10 mouse cellular contexts compared by ENCODE assay signal in the genomic region with DNA sequence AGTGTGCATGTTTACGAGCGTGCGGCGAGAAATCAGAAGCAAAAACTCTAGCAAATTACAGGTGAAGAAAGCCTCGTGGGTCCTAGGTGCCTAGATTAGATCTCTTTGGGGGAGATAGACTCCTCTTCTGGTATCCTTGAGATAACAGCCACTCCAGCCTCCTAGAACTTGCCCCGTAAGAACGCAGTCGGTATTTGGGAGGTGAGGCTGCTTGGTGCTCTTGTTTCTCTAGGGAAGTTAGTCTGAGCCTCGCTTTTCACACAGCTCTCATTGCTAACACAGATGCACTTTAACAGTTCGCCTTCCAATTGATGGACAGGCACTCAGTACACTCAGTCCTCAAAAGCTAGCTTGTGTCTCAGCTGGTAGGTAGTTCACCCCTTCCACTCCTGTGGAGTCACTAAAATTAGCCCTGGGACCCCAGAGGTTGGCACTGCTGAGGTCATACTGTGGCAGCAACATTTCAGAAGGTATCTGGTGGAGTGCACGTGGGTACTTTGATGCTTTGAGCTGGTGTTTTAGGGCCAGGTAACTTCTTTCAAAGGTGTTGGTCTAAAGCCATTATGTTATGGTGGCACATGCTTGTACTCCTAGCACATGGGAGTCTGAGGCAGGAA. TPM values are rescaled to one million over a fixed set of nuclear protein-coding genes. Genes with fewer than 3 reads are reported as not detected.
DNase-seq lines count a peak whose midpoint lies in the region; ATAC-seq and TF ChIP-seq lines count a peak whose summit lies in the region.
"Had no signal": no experiment of that assay in that cellular context is flagged by ENCODE, and none has a peak within 500 bp of the region (broad histone marks: within the 10 kb centered on the region; RNA-seq: fewer than 3 reads in every experiment).

No protein-coding gene starts in this region.

- no peak for DNase-seq in kidney, adult 2 months
- no peak for DNase-seq in kidney, postnatal 4 days
- peak; percentile 6 for DNase-seq in heart, postnatal 4 days
- DNase-seq in layer of hippocampus, postnatal 14 days (ENCODE audit: low spot score in 2 of 2), result no peak
- DNase-seq in ovary, postnatal 14 days (ENCODE audit: low spot score), result no peak
- no peak for DNase-seq in thymus, postnatal 14 days

- TF ChIP-seq CTCF in kidney, adult 2 months (conservative IDR thresholded peaks at IDR 0.05; ENCODE audit: insufficient read depth, insufficient read length, low read depth, low read length), result no peak
- no peak for TF ChIP-seq CTCF in bone marrow macrophage, adult 2 months (IDR thresholded peaks at IDR 0.05; ENCODE audit: low read depth, low read length)

- H3K36me3 ChIP-seq in kidney, adult 2 months (ENCODE audit: control insufficient read depth, insufficient read depth, low read length), result no peaks in the 10 kb centered on the region
- H3K36me3 ChIP-seq in midbrain, embryonic 12.5 days, result no peaks in the 10 kb centered on the region

- H3K9me3 ChIP-seq in midbrain, embryonic 12.5 days, result no peaks in the 10 kb centered on the region

- peak overlapping the region; percentile 68 for H3K9ac ChIP-seq in midbrain, embryonic 12.5 days (replicated peaks)

- TF ChIP-seq POLR2A in kidney, adult 2 months (IDR thresholded peaks at IDR 0.05; ENCODE audit: low read depth, low read length), result no peak
- no peak for TF ChIP-seq POLR2A in bone marrow macrophage, adult 2 months (IDR thresholded peaks at IDR 0.05; ENCODE audit: borderline replicate concordance, low read depth, low read length)

- H3K4me1 ChIP-seq in kidney, adult 2 months (ENCODE audit: control insufficient read depth, insufficient read depth, low read length), result peaks cover 45% of the 10 kb centered on the region
- H3K4me1 ChIP-seq in bone marrow macrophage, adult 2 months (ENCODE audit: control insufficient read depth, insufficient read depth, low read length), result peaks cover 53% of the 10 kb centered on the region
- peaks cover 42% of the 10 kb centered on the region for H3K4me1 ChIP-seq in midbrain, embryonic 12.5 days

- no peaks in the 10 kb centered on the region for H3K27me3 ChIP-seq in kidney, adult 2 months (replicated peaks; ENCODE audit: control insufficient read depth, insufficient read depth, low read length)
- H3K27me3 ChIP-seq in midbrain, embryonic 12.5 days, result peaks cover 42% of the 10 kb centered on the region
- H3K27me3 ChIP-seq: Patski had no signal

- WGBS in kidney, adult 2 months, result 9% methylated on average over 11 of the region's 11 CpGs
- 22% methylated on average over 11 of the region's 11 CpGs for WGBS in midbrain, embryonic 12.5 days

- ATAC-seq in midbrain, embryonic 12.5 days (ENCODE audit: low FRiP score, low read depth), result no peak

- H3K27ac ChIP-seq in kidney, adult 2 months (ENCODE audit: insufficient read depth, low read depth, low read length), result peak overlapping the region; percentile 97
- H3K27ac ChIP-seq in bone marrow macrophage, adult 2 months (ENCODE audit: insufficient read depth, low read depth, low read length), result peak overlapping the region; percentile 76
- H3K27ac ChIP-seq in midbrain, embryonic 12.5 days (replicated peaks), result no peak overlapping the region

- peak overlapping the region; percentile 67 for H3K4me3 ChIP-seq in kidney, adult 2 months (ENCODE audit: insufficient read depth, low read depth, low read length)
- H3K4me3 ChIP-seq in bone marrow macrophage, adult 2 months (ENCODE audit: insufficient read depth, low read length), result peak overlapping the region; percentile 93
- H3K4me3 ChIP-seq in midbrain, embryonic 12.5 days, result peak overlapping the region; percentile 79

- H3K4me2 ChIP-seq in midbrain, embryonic 12.5 days (replicated peaks), result peak overlapping the region; percentile 92

RNA-seq across cellular contexts. Expression of a gene that starts 1.0 kb away (rescaled TPM):
- 20.5 and 22.2 TPM in 2 replicates for polyA plus RNA-seq in kidney, adult 2 months (2012; rRNA removed)
- polyA plus RNA-seq in bone marrow macrophage, adult 2 months (2012; ENCODE audit: insufficient read depth, insufficient read length, missing spikeins), result 13.5 and 15.7 TPM in 2 replicates
- total RNA-seq in heart, postnatal 4 days (2021), result 10 to 100 TPM; 28.1 to 29.1 TPM
- polyA plus RNA-seq in midbrain, embryonic 12.5 days (2016; fragmentation: Nextera tagmentation; extraction: Ambion mirVana), result 11.4 and 11.6 TPM in 2 replicates
- total RNA-seq in layer of hippocampus, postnatal 14 days (2021), result 10 to 100 TPM in 1 of 2 experiments, 1 to 10 TPM in 1; 9.4 to 10.4 TPM

RNA-seq across cellular contexts. Expression of a gene that starts 16.8 kb away (rescaled TPM):
- polyA plus RNA-seq in kidney, adult 2 months (2012; rRNA removed), result 40.1 and 42.2 TPM in 2 replicates
- polyA plus RNA-seq in bone marrow macrophage, adult 2 months (2012; ENCODE audit: insufficient read depth, insufficient read length, missing spikeins), result 27.3 and 29.8 TPM in 2 replicates
- 10 to 100 TPM; 50.6 to 54.8 TPM for total RNA-seq in heart, postnatal 4 days (2021)
- 36.3 and 39.8 TPM in 2 replicates for polyA plus RNA-seq in midbrain, embryonic 12.5 days (2016; fragmentation: Nextera tagmentation; extraction: Ambion mirVana)
- total RNA-seq in layer of hippocampus, postnatal 14 days (2021), result 10 to 100 TPM; 83.6 to 97.2 TPM

RNA-seq across cellular contexts. Expression of a gene that starts 27.4 kb away (rescaled TPM):
- polyA plus RNA-seq in kidney, adult 2 months (2012; rRNA removed), result 69.7 and 90.2 TPM in 2 replicates
- polyA plus RNA-seq in bone marrow macrophage, adult 2 months (2012; ENCODE audit: insufficient read depth, insufficient read length, missing spikeins), result not detected in 2 replicates
- total RNA-seq in heart, postnatal 4 days (2021), result under 1 TPM; 0.07 to 0.14 TPM
- 0.25 and 0.75 TPM in 2 replicates for polyA plus RNA-seq in midbrain, embryonic 12.5 days (2016; fragmentation: Nextera tagmentation; extraction: Ambion mirVana)
- total RNA-seq in layer of hippocampus, postnatal 14 days (2021), result under 1 TPM; 0.48 to 0.57 TPM
- polyA plus RNA-seq: Patski had no signal

RNA-seq across cellular contexts. Expression of a gene that starts 33.9 kb away (rescaled TPM):
- not detected in 2 replicates for polyA plus RNA-seq in kidney, adult 2 months (2012; rRNA removed)
- not detected in 2 replicates for polyA plus RNA-seq in bone marrow macrophage, adult 2 months (2012; ENCODE audit: insufficient read depth, insufficient read length, missing spikeins)
- not detected for total RNA-seq in heart, postnatal 4 days (2021)
- not detected in 2 replicates for polyA plus RNA-seq in midbrain, embryonic 12.5 days (2016; fragmentation: Nextera tagmentation; extraction: Ambion mirVana)
- not detected for total RNA-seq in layer of hippocampus, postnatal 14 days (2021)
- polyA plus RNA-seq: large intestine, adult 2 months; Patski had no signal

RNA-seq across cellular contexts. Expression of a gene that starts 34.4 kb away (rescaled TPM):
- polyA plus RNA-seq in kidney, adult 2 months (2012; rRNA removed), result 24.4 and 29.2 TPM in 2 replicates
- polyA plus RNA-seq in bone marrow macrophage, adult 2 months (2012; ENCODE audit: insufficient read depth, insufficient read length, missing spikeins), result 13.0 and 17.8 TPM in 2 replicates
- 10 to 100 TPM; 12.2 to 15.2 TPM for total RNA-seq in heart, postnatal 4 days (2021)
- polyA plus RNA-seq in midbrain, embryonic 12.5 days (2016; fragmentation: Nextera tagmentation; extraction: Ambion mirVana), result 70.5 and 70.8 TPM in 2 replicates
- total RNA-seq in layer of hippocampus, postnatal 14 days (2021), result 10 to 100 TPM; 17.5 to 18.8 TPM

Comparison
In these comparisons a context has a peak if more than half of its experiments do, and no peak if none do; other contexts are left out.
1. RNA of a gene that starts 27.4 kb away (polyA plus RNA-seq): 69.7 to 90.2 TPM in kidney, adult 2 months; 0.25 to 0.75 TPM in midbrain, embryonic 12.5 days and not detected in bone marrow macrophage, adult 2 months; every median in the first group is over 10 times any median in the second.
2. Peak in every context shown above with its lines, with median percentiles within 50 percentile points of each other: H3K4me3 ChIP-seq.